Mouse (Mus musculus) E14TG2a.4 (cell line): Measurements from ENCODE around the gene Vax1.

Source experiments
- CTCF ChIP-seq: conservative IDR thresholded peaks from 2 replicates; pipeline ENCODE4 v1.5.1; 2014; ENCODE audit warnings: low read length
- NANOG ChIP-seq: IDR thresholded peaks from 2 replicates; pipeline ENCODE4 v1.6.1; 2014; ENCODE audit warnings: borderline replicate concordance, low read length, mixed read lengths

DNA sequence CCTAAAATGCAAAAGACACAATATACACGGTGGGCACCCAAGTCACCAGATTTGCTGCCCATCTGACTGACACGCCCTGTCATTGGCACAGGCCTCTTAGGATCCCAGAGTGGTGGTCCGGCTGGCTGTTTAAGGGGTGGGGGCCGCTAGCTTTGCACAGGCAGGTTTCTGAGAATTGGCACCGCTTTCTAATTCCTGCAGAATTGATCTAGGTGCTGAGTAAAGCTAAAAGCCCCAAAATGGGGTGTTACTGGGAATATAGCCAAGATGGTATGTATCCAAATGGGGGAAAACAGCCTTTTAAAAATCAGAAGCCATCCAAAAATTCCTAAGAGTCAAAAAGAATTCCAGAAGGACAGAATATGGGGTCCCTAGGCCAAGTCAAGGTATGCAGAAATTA is 2.0 kb downstream of the Vax1 start:
- TF ChIP-seq CTCF (no peak), NANOG (no peak)
